Mouse (Mus musculus): ENCODE measurements at regions not wholly inside any gene's neighbourhood (a gene's known extent, or its start where the extent isn't known, plus 50 kb on each side); places are given as distances from the start of the nearest gene placed in this dataset.

- no peak for DNase-seq (ENCODE audit: low spot score)
These were observed 254.0 kb downstream of the Gm12728 start for GRCm38 (mm10) chr4:106043661-106044060.

- no peak for DNase-seq (ENCODE audit: low spot score)
These were observed 258.4 kb downstream of the Gm12728 start for GRCm38 (mm10) chr4:106048053-106048452.

- DNase-seq (ENCODE audit: low spot score), result no peak
These were observed 259.1 kb downstream of the Gm12728 start for GRCm38 (mm10) chr4:106048797-106049196.

GRCm38 (mm10) chr4:106049880-106050279, 260.2 kb downstream of the Gm12728 start:
- DNase-seq (ENCODE audit: low spot score), result no peak

- DNase-seq (ENCODE audit: low spot score), result no peak
These were observed 260.6 kb downstream of the Gm12728 start for GRCm38 (mm10) chr4:106050297-106050696.

- no peak for DNase-seq (ENCODE audit: low spot score)
These were observed 262.5 kb upstream of the Usp24 start for GRCm38 (mm10) chr4:106053496-106053895.

- no peak for DNase-seq (ENCODE audit: low spot score)
These were observed 261.7 kb upstream of the Usp24 start for GRCm38 (mm10) chr4:106054324-106054723.

GRCm38 (mm10) chr4:106062651-106063050, 253.4 kb upstream of the Usp24 start:
- no peak for DNase-seq (ENCODE audit: low spot score)

- DNase-seq (ENCODE audit: low spot score), result no peak
These were observed 252.1 kb upstream of the Usp24 start for GRCm38 (mm10) chr4:106063851-106064382.

- DNase-seq (ENCODE audit: low spot score), result no peak
These were observed 249.0 kb upstream of the Usp24 start for GRCm38 (mm10) chr4:106067023-106067422.

- no peak for DNase-seq (ENCODE audit: low spot score)
These were observed 232.5 kb upstream of the Usp24 start for GRCm38 (mm10) chr4:106083546-106083945.

GRCm38 (mm10) chr4:106091927-106092675, 223.9 kb upstream of the Usp24 start:
- DNase-seq (ENCODE audit: low spot score), result no peak

- no peak for DNase-seq (ENCODE audit: low spot score)
These were observed 223.3 kb upstream of the Usp24 start for GRCm38 (mm10) chr4:106092676-106093070.

GRCm38 (mm10) chr4:106093252-106093651, 222.8 kb upstream of the Usp24 start:
- DNase-seq (ENCODE audit: low spot score), result no peak

- no peak for DNase-seq (ENCODE audit: low spot score)
These were observed 221.0 kb upstream of the Usp24 start for GRCm38 (mm10) chr4:106094882-106095556.

GRCm38 (mm10) chr4:106096130-106096529, 219.9 kb upstream of the Usp24 start:
- DNase-seq (ENCODE audit: low spot score), result no peak

GRCm38 (mm10) chr4:106097846-106098245, 218.2 kb upstream of the Usp24 start:
- no peak for DNase-seq (ENCODE audit: low spot score)

GRCm38 (mm10) chr4:106100211-106101025, 215.6 kb upstream of the Usp24 start:
- no peak for DNase-seq (ENCODE audit: low spot score)

GRCm38 (mm10) chr4:106101904-106102303, 214.1 kb upstream of the Usp24 start:
- no peak for DNase-seq (ENCODE audit: low spot score)

GRCm38 (mm10) chr4:106102451-106102977, 213.5 kb upstream of the Usp24 start:
- no peak for DNase-seq (ENCODE audit: low spot score)

- no peak for DNase-seq (ENCODE audit: low spot score)
These were observed 212.0 kb upstream of the Usp24 start for GRCm38 (mm10) chr4:106103750-106104635.
